28 mouse cellular contexts compared by ENCODE assay signal in genomic region chr15:90497080-90497479, GRCm38 (mm10).
"Had no signal": no experiment of that assay in that cellular context is flagged by ENCODE, and none has a peak within 500 bp of the region (broad histone marks: within the 10 kb centered on the region; RNA-seq: fewer than 3 reads in every experiment).

No protein-coding gene starts in this region.

- H3K4me1 ChIP-seq: limb, embryonic 12.5 days; limb, embryonic 13.5 days; limb, embryonic 15.5 days; liver, embryonic 12.5 days; liver, embryonic 13.5 days; liver, embryonic 15.5 days; megakaryocyte, embryonic 14.5 days; midbrain, embryonic 10.5 days; midbrain, embryonic 12.5 days; midbrain, embryonic 13.5 days; midbrain, embryonic 15.5 days; neural tube, embryonic 12.5 days had no signal

- H3K36me3 ChIP-seq: limb, embryonic 10.5 days; limb, embryonic 12.5 days; limb, embryonic 13.5 days; limb, embryonic 15.5 days; liver, embryonic 12.5 days; liver, embryonic 13.5 days; liver, embryonic 15.5 days; midbrain, embryonic 10.5 days; midbrain, embryonic 12.5 days; midbrain, embryonic 13.5 days; midbrain, embryonic 15.5 days; neural tube, embryonic 12.5 days; neural tube, embryonic 13.5 days had no signal

- H3K9ac ChIP-seq: limb, embryonic 12.5 days; limb, embryonic 13.5 days; limb, embryonic 15.5 days; liver, embryonic 12.5 days; liver, embryonic 13.5 days; liver, embryonic 14.5 days; liver, embryonic 15.5 days; liver, postnatal 0 days; midbrain, embryonic 12.5 days; midbrain, embryonic 13.5 days; midbrain, embryonic 15.5 days; neural tube, embryonic 12.5 days; neural tube, embryonic 13.5 days had no signal

- H3K9me3 ChIP-seq: limb, embryonic 10.5 days; limb, embryonic 12.5 days; limb, embryonic 13.5 days; limb, embryonic 15.5 days; liver, embryonic 12.5 days; liver, embryonic 13.5 days; liver, embryonic 15.5 days; midbrain, embryonic 10.5 days; midbrain, embryonic 12.5 days; midbrain, embryonic 13.5 days; midbrain, embryonic 15.5 days; neural tube, embryonic 12.5 days; neural tube, embryonic 13.5 days had no signal

- H3K27me3 ChIP-seq: limb, embryonic 12.5 days; limb, embryonic 13.5 days; limb, embryonic 15.5 days; liver, embryonic 12.5 days; liver, embryonic 13.5 days; liver, embryonic 15.5 days; megakaryocyte, embryonic 14.5 days; midbrain, embryonic 12.5 days; midbrain, embryonic 13.5 days; midbrain, embryonic 15.5 days; neural tube, embryonic 12.5 days; neural tube, embryonic 13.5 days had no signal

- DNase-seq: layer of hippocampus, postnatal 36 days; left cerebral cortex, postnatal 4 days; liver; liver, embryonic 13.5 days; liver, postnatal 0 days; lung, adult 18-20 months; lung, postnatal 14 days; midbrain, embryonic 14.5 days had no signal

- H3K4me3 ChIP-seq: left cerebral cortex, adult 2 months; limb, embryonic 10.5 days; limb, embryonic 12.5 days; limb, embryonic 13.5 days; limb, embryonic 15.5 days; liver, embryonic 12.5 days; liver, embryonic 13.5 days; liver, embryonic 15.5 days; megakaryocyte, embryonic 14.5 days; midbrain, embryonic 10.5 days; midbrain, embryonic 12.5 days; midbrain, embryonic 13.5 days; midbrain, embryonic 15.5 days; myocyte; neural tube, embryonic 12.5 days; neural tube, embryonic 13.5 days had no signal

- H3K4me2 ChIP-seq: limb, embryonic 12.5 days; limb, embryonic 13.5 days; limb, embryonic 15.5 days; liver, embryonic 11.5 days; liver, embryonic 12.5 days; liver, embryonic 13.5 days; liver, embryonic 15.5 days; midbrain, embryonic 11.5 days; midbrain, embryonic 12.5 days; midbrain, embryonic 13.5 days; midbrain, embryonic 15.5 days; neural tube, embryonic 12.5 days; neural tube, embryonic 13.5 days had no signal

- H3K27ac ChIP-seq: left cerebral cortex, adult 2 months; limb, embryonic 10.5 days; limb, embryonic 12.5 days; limb, embryonic 13.5 days; limb, embryonic 15.5 days; liver, embryonic 12.5 days; liver, embryonic 13.5 days; liver, embryonic 14.5 days; liver, embryonic 15.5 days; macrophage; midbrain, embryonic 10.5 days; midbrain, embryonic 12.5 days; midbrain, embryonic 13.5 days; midbrain, embryonic 15.5 days; neural tube, embryonic 12.5 days; neural tube, embryonic 13.5 days had no signal

- ATAC-seq: liver, embryonic 12.5 days; liver, postnatal 0 days; midbrain, embryonic 13.5 days; midbrain, embryonic 15.5 days; midbrain, embryonic 16.5 days had no signal
